Mouse (Mus musculus): ENCODE data around the gene Snx11.

GRCm38 (mm10) chr11:96771274-96771975 lies 5.9 kb downstream of the Snx11 start:
- TF ChIP-seq CTCF (IDR thresholded peaks at IDR 0.05; ENCODE audit: borderline replicate concordance, insufficient read depth, low read length) (no peak), POLR2A (IDR thresholded peaks at IDR 0.05; ENCODE audit: low read depth, low read length) (no peak)

Measured in embryonic fibroblast, embryonic 13.5 days (primary cell).